Mouse (Mus musculus): ENCODE measurements at regions not wholly inside any gene's neighbourhood (a gene's known extent, or its start where the extent isn't known, plus 50 kb on each side); places are given as distances from the start of the nearest gene placed in this dataset.

- WGBS = 84% methylated on average over 3 of the region's 3 CpGs
- no peak for DNase-seq (ENCODE audit: low read depth, low spot score)
Measured at GRCm38 (mm10) chr12:28380203-28380602, 172.0 kb downstream of the Dcdc2c start.

DNA sequence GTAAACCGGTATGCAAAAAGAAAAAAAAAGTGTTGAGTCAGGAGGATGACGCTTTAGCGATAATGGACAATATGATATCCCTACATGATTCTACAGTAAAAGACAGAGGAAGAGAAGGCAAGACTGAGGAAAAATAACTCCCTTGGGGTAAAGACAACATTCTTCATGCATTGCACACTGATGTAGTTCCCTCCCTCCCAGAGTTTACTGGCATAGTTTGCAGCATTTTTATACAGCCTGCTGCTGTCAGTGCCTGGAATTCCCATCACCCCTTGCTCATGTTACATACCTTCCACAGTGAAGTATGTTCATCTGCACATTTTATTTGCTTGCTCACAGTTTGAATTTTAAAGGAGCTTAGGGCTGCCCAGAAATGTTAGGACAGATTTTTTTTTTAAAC lies 174.2 kb downstream of the Dcdc2c start:
- DNase-seq (ENCODE audit: low read depth, low spot score) = no peak
- 79% methylated on average over 3 of the region's 3 CpGs for WGBS

- 87% methylated on average over 4 of the region's 4 CpGs for WGBS
- no peak for DNase-seq (ENCODE audit: low read depth, low spot score)
Measured at GRCm38 (mm10) chr12:28377373-28377772, 174.8 kb downstream of the Dcdc2c start.

- WGBS = 77% methylated on average over 4 of the region's 4 CpGs
- DNase-seq (ENCODE audit: low read depth, low spot score) = no peak
Measured at GRCm38 (mm10) chr12:28376770-28377169, 175.4 kb downstream of the Dcdc2c start.

- no peak for DNase-seq (ENCODE audit: low read depth, low spot score)
- 62% methylated on average over 2 of the region's 2 CpGs for WGBS
Measured at GRCm38 (mm10) chr12:28365304-28365703, 186.9 kb downstream of the Dcdc2c start.

DNA sequence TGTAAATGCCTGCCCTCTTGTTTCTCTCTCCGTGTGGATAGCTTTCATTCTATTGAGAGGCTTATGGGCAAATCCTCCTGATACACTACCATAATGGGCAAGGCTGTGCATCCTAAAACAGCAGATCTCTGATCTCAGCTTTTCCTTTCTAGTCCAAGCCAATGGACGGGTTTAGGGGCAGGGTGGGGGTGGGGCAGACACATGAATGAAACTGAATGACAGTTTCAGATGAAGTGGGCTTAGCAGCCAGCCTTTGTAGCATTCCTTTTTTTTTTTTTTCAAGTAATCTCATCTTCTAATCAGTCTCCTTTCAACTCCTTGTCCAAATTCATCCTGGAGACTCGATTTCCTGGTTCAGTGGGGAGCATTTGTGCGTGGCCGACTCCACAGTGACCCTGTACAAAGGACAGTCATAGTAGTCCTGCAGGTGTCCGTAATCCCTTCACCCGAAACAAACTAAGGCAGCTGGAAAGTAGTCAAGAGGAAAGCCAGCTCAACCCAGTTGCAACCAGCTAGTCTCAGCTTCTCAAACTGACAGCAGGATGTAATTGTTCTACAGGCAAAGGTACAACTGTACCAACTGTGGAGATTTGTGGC lies 193.4 kb downstream of the Dcdc2c start:
- DNase-seq (ENCODE audit: low read depth, low spot score) = no peak
- 64% methylated on average over 7 of the region's 7 CpGs for WGBS

GRCm38 (mm10) chr12:28357764-28358163 lies 194.4 kb downstream of the Dcdc2c start:
- WGBS = 86% methylated on average over 10 of the region's 10 CpGs
- no peak for DNase-seq (ENCODE audit: low read depth, low spot score)

GRCm38 (mm10) chr12:28353140-28353539 lies 199.1 kb downstream of the Dcdc2c start:
- no peak for DNase-seq (ENCODE audit: low read depth, low spot score)
- 43% methylated on average over 3 of the region's 3 CpGs for WGBS

DNA sequence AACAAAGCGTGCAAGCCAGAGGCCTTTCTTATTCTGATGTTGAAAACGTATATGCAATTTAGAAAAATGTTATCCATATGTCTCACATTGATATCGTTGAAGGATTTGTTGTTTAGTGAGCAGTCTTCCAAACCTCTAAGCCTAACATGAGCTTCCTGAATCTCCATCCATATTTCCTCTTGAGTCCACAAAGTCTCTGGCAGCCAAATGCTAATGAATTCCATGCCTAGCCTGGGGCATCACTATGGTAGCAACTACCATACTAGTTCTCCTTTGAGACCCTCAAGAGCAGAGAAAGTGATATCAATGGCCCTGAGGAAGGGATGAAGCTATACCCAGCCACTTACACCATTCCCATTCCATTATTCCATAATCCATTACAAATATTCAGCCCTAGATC lies 199.6 kb downstream of the Dcdc2c start:
- WGBS = 76% methylated on average over 3 of the region's 3 CpGs
- DNase-seq (ENCODE audit: low read depth, low spot score) = no peak

DNA sequence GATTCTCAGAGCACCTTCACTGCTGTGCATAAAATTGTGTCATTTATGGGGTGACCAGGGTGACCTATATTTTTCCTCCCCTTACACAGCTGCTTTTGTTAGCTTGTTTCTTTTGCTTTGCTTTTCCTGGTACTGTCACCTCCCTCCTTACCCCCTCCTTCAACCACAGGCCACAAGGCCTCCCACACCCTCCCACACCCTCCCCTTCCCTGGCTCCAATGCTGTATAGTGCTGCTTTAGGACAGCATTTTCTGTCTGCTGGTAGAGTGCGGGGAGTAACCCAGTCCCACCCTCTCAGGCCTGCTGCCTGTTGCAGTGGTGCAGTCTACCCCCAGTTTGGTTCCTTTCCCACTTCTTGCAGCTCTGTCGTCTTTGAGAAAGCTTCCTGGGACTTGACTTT lies 209.5 kb downstream of the Dcdc2c start:
- WGBS = 47% methylated on average over 2 of the region's 2 CpGs
- no peak for DNase-seq (ENCODE audit: low read depth, low spot score)

DNA sequence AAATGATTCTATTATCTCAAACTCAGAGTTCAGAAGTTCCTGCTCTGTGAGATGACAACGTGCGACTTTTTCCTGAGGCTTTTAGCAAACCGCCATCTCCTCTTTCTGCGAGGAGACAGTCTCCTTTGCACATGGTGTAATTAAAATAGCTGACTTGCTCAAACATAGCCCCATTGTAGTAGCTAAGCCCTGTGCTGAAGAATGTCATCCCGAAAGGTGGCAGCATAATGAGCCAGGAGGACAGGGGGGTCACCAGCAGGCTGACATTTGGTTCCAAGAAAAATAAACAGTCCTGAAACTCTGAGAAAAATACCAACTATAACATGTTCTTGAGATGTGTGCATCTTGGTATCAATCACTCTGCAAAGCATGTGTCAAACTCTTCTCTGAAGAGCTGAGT lies 219.6 kb downstream of the Dcdc2c start:
- no peak for DNase-seq (ENCODE audit: low read depth, low spot score)
- 20% methylated on average over 5 of the region's 5 CpGs for WGBS

GRCm38 (mm10) chr12:28331843-28332242 lies 220.4 kb downstream of the Dcdc2c start:
- DNase-seq (ENCODE audit: low read depth, low spot score) = no peak
- WGBS = 90% methylated on average over 2 of the region's 2 CpGs

DNA sequence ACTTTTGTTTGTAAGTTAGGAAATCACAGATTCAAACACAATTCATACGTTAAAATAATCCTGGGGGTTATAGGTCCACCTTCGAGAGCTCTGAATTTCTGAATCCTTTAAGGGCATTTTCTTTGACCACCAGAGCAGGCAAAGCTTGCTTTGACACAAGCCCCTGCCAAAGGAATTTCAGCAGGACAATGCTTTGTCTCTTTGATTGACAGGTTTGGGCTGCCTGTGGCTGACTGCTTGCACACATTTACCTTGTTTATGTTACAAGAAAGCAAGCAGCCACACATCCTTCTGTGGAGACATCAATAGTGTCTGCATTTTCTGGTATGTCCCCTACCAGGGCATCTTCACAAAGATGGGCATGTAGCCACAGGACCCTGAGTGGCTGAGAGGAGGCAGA lies 228.5 kb downstream of the Dcdc2c start:
- WGBS = 52% methylated on average over 2 of the region's 2 CpGs

GRCm38 (mm10) chr12:28309226-28309625 lies 243.0 kb downstream of the Dcdc2c start:
- DNase-seq (ENCODE audit: low read depth, low spot score) = no peak

More for the DNA sequence above, 228.5 kb downstream of the Dcdc2c start:
- no peak for DNase-seq (ENCODE audit: low read depth, low spot score)

DNA sequence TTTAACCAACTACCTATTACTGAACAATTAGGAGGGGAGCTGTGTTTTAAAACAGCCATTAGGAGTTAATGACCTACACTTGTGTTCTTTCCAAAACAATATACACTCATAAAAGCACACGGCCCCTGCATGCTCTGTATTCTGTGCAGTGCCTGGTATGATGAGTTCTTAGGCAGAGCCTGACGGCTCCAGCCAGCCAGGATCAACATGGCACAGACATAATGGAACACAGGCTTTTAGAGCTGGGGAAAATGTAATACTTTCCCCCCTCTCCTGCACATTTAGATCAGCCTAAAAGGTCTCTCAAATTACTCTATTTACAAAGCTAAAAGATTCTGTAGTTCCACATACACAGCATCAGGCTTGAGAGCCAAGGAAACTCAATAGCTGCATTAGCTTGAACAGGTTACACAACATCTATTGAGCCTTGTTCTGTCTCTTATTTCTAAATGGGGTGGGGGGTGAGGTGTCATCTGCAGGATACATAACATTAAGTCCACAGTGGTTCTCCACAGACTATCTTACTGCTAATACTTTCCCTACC lies 250.1 kb downstream of the Dcdc2c start:
- 62% methylated on average over 2 of the region's 2 CpGs for WGBS

More at GRCm38 (mm10) chr12:28309226-28309625, 243.0 kb downstream of the Dcdc2c start:
- WGBS = 74% methylated on average over 5 of the region's 5 CpGs

GRCm38 (mm10) chr12:28288376-28288896 lies 263.8 kb downstream of the Dcdc2c start:
- 83% methylated on average over 5 of the region's 5 CpGs for WGBS
- DNase-seq (ENCODE audit: low read depth, low spot score) = no peak

More for the DNA sequence above, 250.1 kb downstream of the Dcdc2c start:
- no peak for DNase-seq (ENCODE audit: low read depth, low spot score)

DNA sequence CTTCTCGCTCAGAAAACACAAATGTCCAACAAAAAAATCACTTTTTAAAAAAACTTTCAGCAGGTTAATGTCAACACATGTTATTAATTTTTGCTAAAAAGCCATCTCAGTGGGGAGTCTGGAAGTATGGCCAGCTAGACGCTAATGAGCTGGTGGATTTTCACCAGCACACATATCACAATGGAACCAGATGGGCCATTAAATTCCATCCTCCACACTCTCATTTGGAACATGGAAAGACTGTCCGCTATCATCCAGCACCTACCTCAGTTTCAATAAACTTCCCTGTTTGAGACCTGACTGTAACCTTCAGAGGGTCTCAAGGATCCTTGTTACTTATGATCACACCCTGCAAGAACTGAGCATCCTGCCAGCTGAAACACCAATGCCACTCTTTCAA lies 296.7 kb downstream of the Dcdc2c start:
- WGBS = 83% methylated on average over 3 of the region's 3 CpGs
- no peak for DNase-seq (ENCODE audit: low read depth, low spot score)

DNA sequence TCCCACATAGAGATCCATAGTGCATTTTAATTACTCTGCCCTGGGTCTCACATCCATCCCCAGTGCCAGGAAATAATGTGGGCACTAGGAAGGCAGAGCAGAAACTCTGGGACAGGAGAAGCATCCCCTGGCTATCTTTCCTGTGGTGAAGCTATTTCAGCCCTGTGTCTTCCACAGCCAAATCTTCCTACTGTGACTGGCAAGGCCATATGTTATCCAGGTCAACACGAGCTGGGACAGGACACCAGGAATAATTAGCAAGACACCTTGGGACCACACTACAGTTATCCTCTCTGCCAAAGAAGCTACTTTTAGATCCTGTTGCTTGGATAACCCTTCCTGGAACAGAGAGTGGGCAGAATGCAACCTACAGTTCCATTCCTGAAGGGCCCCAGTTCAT lies 301.7 kb downstream of the Dcdc2c start:
- no peak for DNase-seq (ENCODE audit: low read depth, low spot score)
- WGBS = 68% methylated on average over 1 of the region's 1 CpGs

GRCm38 (mm10) chr12:28248749-28249148 lies 303.4 kb downstream of the Dcdc2c start:
- no peak for DNase-seq (ENCODE audit: low read depth, low spot score)
- WGBS = 59% methylated on average over 3 of the region's 3 CpGs

DNA sequence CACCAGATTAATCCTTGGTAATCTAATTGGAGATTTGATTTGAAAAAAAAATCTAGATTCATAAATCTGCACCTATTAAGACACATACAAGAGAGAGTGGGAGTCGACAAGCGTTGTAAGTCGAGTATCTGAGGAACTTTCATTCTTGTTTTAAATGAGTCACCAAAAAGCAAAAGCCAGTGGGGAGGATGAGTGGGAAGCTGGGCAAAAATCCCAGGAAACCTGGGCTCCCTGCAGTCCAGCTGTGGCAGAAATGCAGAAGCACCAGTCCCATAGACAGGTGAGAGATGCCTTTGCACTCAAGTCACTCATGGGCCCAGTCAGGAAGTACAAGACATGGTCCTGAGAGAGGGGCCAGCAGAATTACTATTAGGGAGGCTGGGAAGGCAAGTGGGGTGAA lies 303.9 kb downstream of the Dcdc2c start:
- WGBS = 87% methylated on average over 3 of the region's 3 CpGs

DNA sequence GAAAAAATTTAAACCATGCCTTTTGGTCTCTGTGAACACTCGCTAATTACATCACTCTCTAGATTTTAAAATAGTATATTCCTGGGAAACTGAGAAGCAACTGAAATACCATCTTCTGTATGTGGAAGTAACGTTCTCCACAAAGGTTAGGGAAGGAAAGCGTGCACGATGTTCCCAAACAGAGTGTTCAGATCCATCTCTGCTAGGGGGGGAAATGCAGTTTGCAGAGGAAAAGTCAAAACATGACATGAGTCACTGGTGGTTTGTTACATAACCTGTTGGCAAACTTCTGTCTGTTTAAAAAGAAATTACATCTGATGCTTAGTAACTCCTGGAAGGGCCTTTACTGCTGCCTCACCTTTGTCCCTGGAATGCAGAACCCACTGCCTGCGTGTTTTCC lies 314.2 kb downstream of the Dcdc2c start:
- no peak for DNase-seq (ENCODE audit: low read depth, low spot score)
- 74% methylated on average over 5 of the region's 5 CpGs for WGBS

More for the DNA sequence above, 303.9 kb downstream of the Dcdc2c start:
- DNase-seq (ENCODE audit: low read depth, low spot score) = no peak

Measured in large intestine, adult 2 months (tissue).